Mouse (Mus musculus) embryonic facial prominence, embryonic 13.5 days (tissue): Measurements from ENCODE around the gene Scgb1a1. TPM values are rescaled to one million over a fixed set of nuclear protein-coding genes. Genes with fewer than 3 reads are reported as not detected.
"Not testable (repeated sequence)": the region's sequence is repeated elsewhere in the genome, so short reads cannot be mapped to it uniquely, and the experiment has no call there.

Experiments
- ATAC-seq: fragments of 200-750 bp; cut with Nextera tagmentation; 2 replicates; pipeline ENCODE4 v1.8.0; 2017; ENCODE audit warnings: low read depth; ENCODE audit not compliant: insufficient number of reproducible peaks, insufficient read depth, low FRiP score, low TSS enrichment
- H3K27ac ChIP-seq: fragments of 300-500 bp; sonication (generic); 2 replicates; pipeline ENCODE4 v1.5.1; 2015; ENCODE audit warnings: moderate library complexity, mild to moderate bottlenecking, inconsistent platforms
- H3K27me3 ChIP-seq: fragments of 300-500 bp; sonication (generic); 2 replicates; pipeline ENCODE4 v1.6.1; 2015; ENCODE audit warnings: mild to moderate bottlenecking, inconsistent platforms
- H3K36me3 ChIP-seq: fragments of 300-500 bp; sonication (generic); 2 replicates; pipeline ENCODE4 v1.6.1; 2015; ENCODE audit warnings: mild to moderate bottlenecking, inconsistent platforms
- H3K4me1 ChIP-seq: fragments of 300-500 bp; sonication (generic); 2 replicates; pipeline ENCODE4 v1.6.1; 2015; ENCODE audit warnings: inconsistent platforms
- H3K4me2 ChIP-seq: fragments of 300-500 bp; sonication (generic); 2 replicates; pipeline ENCODE4 v1.6.1; 2015; ENCODE audit warnings: moderate library complexity, mild to moderate bottlenecking, inconsistent platforms
- H3K4me3 ChIP-seq: fragments of 300-500 bp; sonication (generic); 2 replicates; pipeline ENCODE4 v1.5.1; 2015; ENCODE audit warnings: mild to moderate bottlenecking, inconsistent platforms
- H3K9ac ChIP-seq: fragments of 300-500 bp; sonication (generic); 2 replicates; pipeline ENCODE4 v1.6.1; 2015; ENCODE audit warnings: mild to moderate bottlenecking, inconsistent platforms
- H3K9me3 ChIP-seq: fragments of 300-500 bp; sonication (generic); 2 replicates; pipeline ENCODE4 v1.6.1; 2016; ENCODE audit warnings: inconsistent platforms
- WGBS: fragments of 180-500 bp; shearing (Covaris S2); methylation state at CpG from one replicate; pipeline ENCODE4 v1.1.7; 2015; ENCODE audit warnings: mixed read lengths; 5-methylcytosine and 5-hydroxymethylcytosine counted together
- polyA plus RNA-seq: library from polyadenylated mRNA; unstranded; fragments of >200 nt; fragmentation: Nextera tagmentation; extraction: Ambion mirVana; gene quantifications from 2 replicates; pipeline ENCODE4 v1.2.1, GENCODE M21; 2015

Gene Scgb1a1
- polyA plus RNA-seq: not detected in 2 replicates

GRCm38 (mm10) chr19:9087821-9088220 is at the start of gene Scgb1a1:
Gene Scgb1a1, minus strand, starts transcription at chr19:9087958.
- H3K4me1 ChIP-seq: peaks cover 1% of the 10 kb centered on the region; the same call in 1 of the 2 replicates
- H3K4me3 ChIP-seq: no peak within 1 kb of the TSS
- H3K36me3 ChIP-seq: no peaks in the 10 kb centered on the region
- WGBS: 76% methylated on average over 4 of the region's 4 CpGs
- no peak for ATAC-seq
- H3K27ac ChIP-seq: no peak within 1 kb of the TSS
- H3K9me3 ChIP-seq: no peaks in the 10 kb centered on the region
- H3K27me3 ChIP-seq: no peaks in the 10 kb centered on the region
- H3K4me2 ChIP-seq: no peak within 1 kb of the TSS
- no peak within 1 kb of the TSS for H3K9ac ChIP-seq

DNA sequence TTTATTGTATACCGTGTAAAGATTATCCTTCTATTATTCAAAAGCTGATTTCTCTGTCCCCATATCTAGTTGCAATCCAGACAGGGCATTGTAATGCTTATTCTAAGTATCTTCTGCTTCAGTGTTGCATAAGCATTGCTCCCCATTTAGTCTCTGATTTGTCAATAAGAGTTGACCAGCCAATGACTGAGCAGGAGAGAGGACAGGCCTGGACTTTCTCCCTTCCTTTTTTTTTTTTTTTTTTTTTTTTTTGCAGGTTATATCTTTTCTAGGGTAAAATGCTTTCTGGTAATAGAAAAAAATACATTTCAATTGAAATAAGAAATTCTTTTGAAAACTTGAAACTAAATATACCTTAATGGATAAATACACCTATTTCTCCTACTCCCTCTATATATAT is 49.4 kb upstream of the Scgb1a1 start:
- ATAC-seq: no peak
- Histone ChIP-seq H3K36me3 (no peaks in the 10 kb centered on the region), H3K9me3 (no peaks in the 10 kb centered on the region), H3K27ac (no peak overlapping the region), H3K27me3 (no peaks in the 10 kb centered on the region), H3K4me2 (no peak overlapping the region), H3K4me1 (peaks cover 16% of the 10 kb centered on the region), H3K9ac (no peak overlapping the region), H3K4me3 (no peak overlapping the region)
- WGBS: 90% methylated on average over 1 of the region's 1 CpGs

DNA sequence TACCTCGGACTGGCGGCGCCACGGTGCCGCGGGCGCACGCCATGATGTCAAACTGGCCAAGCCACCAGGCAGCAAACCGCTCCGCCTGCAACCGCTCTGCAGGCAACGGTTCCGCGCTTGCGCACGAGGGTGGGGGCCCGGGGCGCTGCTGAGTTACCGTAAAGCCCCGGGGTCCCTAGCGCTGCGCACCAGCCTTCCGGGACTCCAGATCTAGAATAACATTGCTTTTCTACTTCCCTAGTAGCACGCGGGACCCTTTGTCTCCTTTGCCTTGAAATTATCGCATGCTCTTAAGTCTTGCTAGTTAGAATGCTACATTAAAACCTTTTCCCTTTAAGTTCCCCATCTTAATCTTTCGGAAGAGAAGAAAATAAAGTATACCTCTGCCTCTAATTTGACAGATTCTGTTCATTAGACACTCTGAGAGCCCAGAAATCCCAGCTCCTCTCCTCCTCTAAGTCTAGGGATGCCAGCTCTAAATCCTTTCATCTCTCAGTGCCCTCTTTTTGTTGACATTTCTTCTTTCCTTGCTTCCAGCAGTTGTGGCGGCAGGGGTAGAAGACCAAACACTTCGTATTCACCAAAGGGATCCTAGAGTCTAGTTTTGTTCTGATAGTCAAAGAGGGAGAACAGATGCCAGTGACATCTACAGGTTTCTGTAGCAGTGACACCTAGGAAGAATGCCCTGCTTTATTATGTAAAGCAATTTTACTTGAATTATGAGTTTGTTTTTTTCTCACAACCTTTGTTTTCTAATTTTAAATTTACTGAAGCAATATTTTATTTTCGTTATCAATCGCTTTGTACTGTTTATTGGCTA is 48.0 kb upstream of the Scgb1a1 start, which contains the start of gene Asrgl1:
TSS of gene Asrgl1 (minus strand) at position 125 of the 820 bp plus-strand sequence.
- 11% methylated on average over 31 of the region's 31 CpGs for WGBS
- no peak within 1 kb of the TSS for H3K27ac ChIP-seq
- peak within 1 kb of the TSS; percentile 97 for H3K4me2 ChIP-seq
- H3K9ac ChIP-seq: peak within 1 kb of the TSS; percentile 77
- peaks cover 16% of the 10 kb centered on the region for H3K4me1 ChIP-seq
- no peaks in the 10 kb centered on the region for H3K27me3 ChIP-seq
- ATAC-seq: peak; percentile 91
- peak within 1 kb of the TSS; percentile 64 for H3K4me3 ChIP-seq
- H3K9me3 ChIP-seq: no peaks in the 10 kb centered on the region
- H3K36me3 ChIP-seq: no peaks in the 10 kb centered on the region

DNA sequence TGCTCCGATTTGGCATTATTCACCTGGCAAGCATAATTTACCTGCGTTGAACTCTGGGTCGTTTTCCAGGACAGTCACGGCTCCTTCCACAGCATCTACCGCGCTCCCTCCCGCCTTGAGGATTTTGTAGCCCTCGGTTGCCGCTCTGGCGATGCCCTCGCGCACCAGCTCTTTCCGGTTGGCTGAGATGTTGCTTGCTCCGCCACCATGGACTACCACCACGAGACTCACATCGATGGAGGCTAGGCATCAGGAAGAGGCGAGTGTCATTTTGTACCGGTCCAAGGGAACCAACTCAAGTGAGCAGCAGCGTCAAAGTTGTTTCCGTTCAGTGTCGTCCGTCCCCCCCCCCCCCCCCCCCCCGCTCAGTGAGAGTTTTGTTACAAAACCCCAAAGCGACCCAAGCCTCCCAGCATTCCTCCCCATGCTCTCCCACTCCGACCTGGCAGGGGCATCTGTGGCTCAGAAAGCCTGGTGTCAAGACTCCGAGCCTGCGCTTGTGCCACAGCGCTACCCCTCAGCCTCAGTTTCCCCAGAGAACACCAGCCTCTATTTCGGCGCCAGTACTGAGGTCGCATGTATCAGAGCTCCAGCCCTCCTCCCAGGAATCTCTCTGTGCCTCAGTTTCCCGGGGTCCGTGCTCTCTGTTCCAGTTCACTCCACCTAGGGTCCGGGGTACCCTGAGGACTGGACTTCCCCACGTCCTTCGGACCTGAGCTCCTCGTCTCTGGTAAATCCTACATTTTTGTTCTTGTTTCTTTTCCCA is 47.2 kb upstream of the Scgb1a1 start:
- Histone ChIP-seq H3K4me2 (peak overlapping the region; percentile 97), H3K9ac (peak overlapping the region; percentile 77), H3K4me3 (peak overlapping the region; percentile 64), H3K4me1 (peaks cover 16% of the 10 kb centered on the region), H3K27me3 (no peaks in the 10 kb centered on the region), H3K27ac (no peak overlapping the region), H3K9me3 (no peaks in the 10 kb centered on the region), H3K36me3 (no peaks in the 10 kb centered on the region)
- 2% methylated on average over 37 of the region's 37 CpGs for WGBS
- peak; percentile 59 for ATAC-seq

GRCm38 (mm10) chr19:9129996-9130395 is 42.2 kb upstream of the Scgb1a1 start:
- Histone ChIP-seq H3K36me3 (peaks cover 10% of the 10 kb centered on the region), H3K4me1 (peaks cover 14% of the 10 kb centered on the region), H3K4me3 (no peak overlapping the region), H3K9me3 (no peaks in the 10 kb centered on the region), H3K27ac (no peak overlapping the region), H3K9ac (no peak overlapping the region), H3K27me3 (no peaks in the 10 kb centered on the region), H3K4me2 (no peak overlapping the region)
- no peak for ATAC-seq
- WGBS: 98% methylated on average over 1 of the region's 1 CpGs

GRCm38 (mm10) chr19:9128499-9129194 is 40.9 kb upstream of the Scgb1a1 start:
- peaks cover 6% of the 10 kb centered on the region; the same call in 1 of the 2 replicates for H3K4me1 ChIP-seq
- H3K4me2 ChIP-seq: no peak overlapping the region
- H3K9me3 ChIP-seq: no peaks in the 10 kb centered on the region
- no peak overlapping the region for H3K9ac ChIP-seq
- 0 out of 2 replicates have a peak, but pooled peaks have one; percentile 37 for ATAC-seq
- no peak overlapping the region for H3K27ac ChIP-seq
- H3K27me3 ChIP-seq: no peaks in the 10 kb centered on the region
- no peak overlapping the region for H3K4me3 ChIP-seq
- H3K36me3 ChIP-seq: peaks cover 10% of the 10 kb centered on the region
- WGBS: 93% methylated on average over 4 of the region's 4 CpGs

GRCm38 (mm10) chr19:9123986-9124385 is 36.2 kb upstream of the Scgb1a1 start:
- not testable (repeated sequence) for ATAC-seq, H3K9me3 ChIP-seq, H3K27ac ChIP-seq, H3K9ac ChIP-seq, H3K27me3 ChIP-seq, H3K4me1 ChIP-seq, H3K4me2 ChIP-seq, H3K4me3 ChIP-seq
- peaks cover 11% of the 10 kb centered on the region for H3K36me3 ChIP-seq
- 86% methylated on average over 2 of the region's 2 CpGs for WGBS

- Histone ChIP-seq H3K27me3 (no peaks in the 10 kb centered on the region), H3K9me3 (no peaks in the 10 kb centered on the region), H3K4me2 (no peak overlapping the region), H3K36me3 (0 out of 2 replicates have a peak, but pooled peaks cover 7% of the 10 kb centered on the region), H3K9ac (no peak overlapping the region), H3K4me1 (no peaks in the 10 kb centered on the region), H3K27ac (no peak overlapping the region), H3K4me3 (no peak overlapping the region)
- 94% methylated on average over 1 of the region's 1 CpGs for WGBS
- ATAC-seq: no peak
Observed at GRCm38 (mm10) chr19:9122390-9122789, 34.6 kb upstream of the Scgb1a1 start.

- Histone ChIP-seq H3K27me3 (no peaks in the 10 kb centered on the region), H3K27ac (no peak overlapping the region), H3K9me3 (no peaks in the 10 kb centered on the region), H3K36me3 (peaks cover 11% of the 10 kb centered on the region; the same call in 1 of the 2 replicates), H3K4me1 (no peaks in the 10 kb centered on the region), H3K9ac (no peak overlapping the region), H3K4me3 (no peak overlapping the region), H3K4me2 (no peak overlapping the region)
- ATAC-seq: no peak
- WGBS: 91% methylated on average over 3 of the region's 3 CpGs
Observed at GRCm38 (mm10) chr19:9119655-9120425, 32.1 kb upstream of the Scgb1a1 start.

DNA sequence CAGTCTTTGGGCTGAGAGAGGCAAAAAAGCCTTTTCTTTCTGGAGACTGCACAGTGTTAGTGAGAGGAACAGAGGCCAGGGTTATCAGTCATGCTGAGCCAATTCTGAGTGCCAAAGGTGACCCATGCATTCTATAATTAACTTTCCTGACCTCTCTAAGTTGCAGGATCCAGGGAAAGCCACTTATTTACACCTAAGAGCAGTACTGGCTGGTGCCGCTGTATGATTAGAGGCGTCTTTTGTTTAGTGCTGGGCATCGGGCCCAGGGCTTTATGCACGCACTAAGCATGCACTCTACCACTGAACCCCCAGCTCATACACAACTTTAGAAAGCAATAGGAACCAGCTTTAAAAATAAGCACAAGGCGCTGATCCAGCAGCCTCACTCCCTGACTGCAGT is 29.5 kb upstream of the Scgb1a1 start:
- no peak overlapping the region for H3K4me3 ChIP-seq
- no peaks in the 10 kb centered on the region for H3K9me3 ChIP-seq
- no peak overlapping the region for H3K4me2 ChIP-seq
- ATAC-seq: no peak
- peaks cover 29% of the 10 kb centered on the region for H3K36me3 ChIP-seq
- WGBS: 87% methylated on average over 5 of the region's 5 CpGs
- no peak overlapping the region for H3K27ac ChIP-seq
- H3K4me1 ChIP-seq: no peaks in the 10 kb centered on the region
- H3K27me3 ChIP-seq: no peaks in the 10 kb centered on the region
- H3K9ac ChIP-seq: no peak overlapping the region

DNA sequence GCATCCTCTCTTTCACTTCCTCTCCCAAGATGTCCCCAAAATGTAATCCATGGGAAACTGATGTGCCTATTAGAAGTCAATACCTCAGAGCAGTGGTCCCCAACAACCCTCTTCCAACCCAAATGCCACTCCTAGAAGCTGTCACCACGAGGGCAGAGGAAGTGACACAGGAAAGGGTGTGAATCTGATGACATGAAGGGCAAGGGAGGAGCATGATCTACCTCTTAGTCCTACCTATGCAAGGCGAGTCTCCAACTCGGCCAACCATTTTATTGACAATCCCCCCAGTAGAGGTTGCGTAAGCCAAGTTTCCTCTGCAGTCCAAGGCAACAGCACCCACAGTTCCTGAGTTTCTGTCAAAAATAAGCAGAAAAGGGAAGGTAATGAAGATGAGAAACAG is 28.5 kb upstream of the Scgb1a1 start:
- Histone ChIP-seq H3K9ac (no peak overlapping the region), H3K4me3 (no peak overlapping the region), H3K27ac (no peak overlapping the region), H3K9me3 (no peaks in the 10 kb centered on the region), H3K4me2 (no peak overlapping the region), H3K4me1 (no peaks in the 10 kb centered on the region), H3K27me3 (no peaks in the 10 kb centered on the region), H3K36me3 (peaks cover 29% of the 10 kb centered on the region)
- 81% methylated on average over 4 of the region's 4 CpGs for WGBS
- ATAC-seq: no peak
